Mouse (Mus musculus) olfactory bulb, adult 2 months (tissue): ENCODE measurements around the gene Arhgef3. TPM values are rescaled to one million over a fixed set of nuclear protein-coding genes. Genes with fewer than 3 reads are reported as not detected.

ENCODE experiments used
- H3K27ac ChIP-seq: fragments of 200-500 bp; 2 replicates; pipeline ENCODE4 v1.5.1; 2012; ENCODE audit warnings: low read depth, low read length; ENCODE audit not compliant: insufficient read depth
- H3K4me1 ChIP-seq: fragments of 200-500 bp; 2 replicates; pipeline ENCODE4 v1.6.1; 2012; ENCODE audit warnings: low read length; ENCODE audit not compliant: control insufficient read depth, insufficient read depth
- H3K4me3 ChIP-seq: fragments of 200-500 bp; 2 replicates; pipeline ENCODE4 v1.5.1; 2012; ENCODE audit warnings: mild to moderate bottlenecking, low read depth, low read length, moderate library complexity; ENCODE audit not compliant: insufficient read depth
- CTCF ChIP-seq: fragments of 200-500 bp; IDR thresholded peaks from 2 replicates; pipeline ENCODE4 v1.5.1; 2012; ENCODE audit warnings: low read depth, mild to moderate bottlenecking, low read length, moderate library complexity; ENCODE audit not compliant: insufficient read depth
- POLR2A ChIP-seq: fragments of 200-500 bp; IDR thresholded peaks from 2 replicates; pipeline ENCODE4 v1.6.1; 2012; ENCODE audit warnings: mild to moderate bottlenecking, low read depth, low read length, moderate library complexity; ENCODE audit not compliant: insufficient read depth
- WGBS: fragments of 180-500 bp; shearing (Covaris S2); methylation state at CpG from one replicate; pipeline ENCODE4 v1.1.7; 2018; 5-methylcytosine and 5-hydroxymethylcytosine counted together
- polyA plus RNA-seq: library from polyadenylated mRNA; stranded (reverse); fragments of >200 nt; gene quantifications from 2 replicates; pipeline ENCODE4 v1.2.4, GENCODE M21; 2012; ENCODE audit warnings: low replicate concordance; ENCODE audit not compliant: missing spikeins, insufficient read depth, insufficient read length

Gene Arhgef3
- polyA plus RNA-seq: not detected in 2 replicates

GRCm38 (mm10) chr14:27114362-27115274, at the start of gene Arhgef3:
Arhgef3 (plus strand) TSS chr14:27114899.
- peaks cover 12% of the 10 kb centered on the region for H3K4me1 ChIP-seq
- peak within 1 kb of the TSS; percentile 50 for H3K4me3 ChIP-seq
- H3K27ac ChIP-seq: no peak within 1 kb of the TSS
- 2% methylated on average over 58 of the region's 58 CpGs for WGBS
- no peak for TF ChIP-seq POLR2A
- no peak for TF ChIP-seq CTCF

- 38% methylated on average over 9 of the region's 9 CpGs for WGBS
Measured at GRCm38 (mm10) chr14:27066171-27066929, 48.3 kb upstream of the Arhgef3 start.

DNA sequence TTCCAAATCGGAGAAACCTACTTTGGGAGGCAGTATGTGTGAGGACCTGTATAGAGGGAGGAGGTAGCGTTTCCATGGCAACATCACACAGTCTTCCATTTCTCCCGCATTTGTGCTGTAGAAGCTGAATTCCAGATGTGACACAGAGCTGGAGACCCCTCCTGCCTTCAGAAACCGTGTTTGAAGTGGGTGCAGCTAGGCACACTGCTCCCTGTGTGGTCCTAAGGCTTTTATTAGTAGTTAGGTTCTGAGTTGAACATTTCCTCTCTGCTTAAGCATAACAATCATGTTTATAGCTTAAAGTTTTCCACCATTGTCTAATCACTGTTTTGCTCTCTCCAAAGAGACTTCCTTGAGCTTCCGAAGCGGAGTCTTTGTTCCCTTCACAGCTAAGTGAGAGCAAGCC, 46.8 kb upstream of the Arhgef3 start:
- TF ChIP-seq CTCF (no peak), POLR2A (no peak)
- no peak overlapping the region for H3K27ac ChIP-seq
- no peak overlapping the region for H3K4me3 ChIP-seq
- H3K4me1 ChIP-seq: peaks cover 6% of the 10 kb centered on the region; the same call in 1 of the 2 replicates
- whole genome bisulfite sequencing: 24% methylated on average over 6 of the region's 6 CpGs

More at GRCm38 (mm10) chr14:27066171-27066929, 48.3 kb upstream of the Arhgef3 start:
- TF ChIP-seq CTCF (no peak), POLR2A (no peak)
- no peak overlapping the region for H3K27ac ChIP-seq
- no peak overlapping the region for H3K4me3 ChIP-seq
- peaks cover 6% of the 10 kb centered on the region; the same call in 1 of the 2 replicates for H3K4me1 ChIP-seq

DNA sequence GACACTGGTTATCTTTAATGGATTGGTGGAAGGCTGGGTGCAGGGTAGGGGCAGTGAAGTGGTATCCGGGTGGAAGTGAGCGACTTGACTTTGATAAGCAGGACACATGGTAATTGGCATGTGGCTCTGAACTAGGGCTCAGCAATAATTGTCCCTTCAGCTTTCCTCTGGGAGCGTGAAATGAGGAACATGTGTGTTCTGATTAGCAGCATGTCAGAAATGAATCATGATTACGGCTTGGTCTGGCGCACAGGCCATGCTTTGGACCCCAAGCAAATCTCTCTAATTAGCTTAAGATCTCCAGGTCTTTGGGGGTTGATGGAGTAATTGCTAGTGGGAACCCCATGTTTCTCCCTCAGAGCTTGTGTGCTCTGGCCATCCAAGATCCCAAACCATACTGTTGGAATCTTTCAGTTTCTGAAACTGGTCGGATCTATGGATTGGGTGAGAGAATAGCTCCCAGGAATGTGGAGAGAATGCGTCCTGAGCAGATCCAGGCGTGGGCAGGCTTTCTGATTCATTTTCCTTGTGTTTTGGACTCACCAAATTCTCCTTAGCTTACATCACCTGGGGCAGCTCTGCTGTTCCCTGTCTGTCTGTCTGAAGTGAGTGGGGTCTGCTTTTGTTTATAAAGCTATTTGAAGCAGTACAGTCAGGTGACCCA, 45.1 kb upstream of the Arhgef3 start:
- Histone ChIP-seq H3K4me3 (no peak overlapping the region), H3K27ac (no peak overlapping the region), H3K4me1 (peaks cover 6% of the 10 kb centered on the region; the same call in 1 of the 2 replicates)
- WGBS: 82% methylated on average over 8 of the region's 8 CpGs
- no peak for TF ChIP-seq CTCF
- no peak for TF ChIP-seq POLR2A

GRCm38 (mm10) chr14:27070128-27070527, 44.6 kb upstream of the Arhgef3 start:
- 79% methylated on average over 3 of the region's 3 CpGs for WGBS
- Histone ChIP-seq H3K27ac (no peak overlapping the region), H3K4me1 (peaks cover 6% of the 10 kb centered on the region; the same call in 1 of the 2 replicates), H3K4me3 (no peak overlapping the region)
- TF ChIP-seq POLR2A (no peak), CTCF (no peak)

DNA sequence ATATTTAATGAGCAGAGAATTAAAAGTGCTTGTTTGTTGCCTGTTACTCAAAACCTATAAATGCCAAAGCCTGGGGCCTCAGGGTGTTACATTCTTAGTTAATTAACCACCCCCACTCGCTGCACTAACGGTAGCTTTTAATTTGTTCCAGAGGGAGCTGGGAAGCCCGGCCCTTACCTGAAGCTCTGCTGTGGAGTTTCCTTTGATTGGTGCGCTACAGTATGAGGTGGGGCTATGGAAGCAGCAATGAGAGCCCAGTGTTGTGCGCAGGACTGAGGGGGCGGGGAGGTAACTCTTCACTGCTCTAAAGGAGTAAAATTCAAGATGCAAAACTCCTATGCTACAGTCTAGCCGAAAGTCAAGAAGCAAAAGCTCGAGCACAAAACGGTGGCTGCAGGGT, 43.9 kb upstream of the Arhgef3 start:
- H3K4me1 ChIP-seq: peaks cover 6% of the 10 kb centered on the region; the same call in 1 of the 2 replicates
- WGBS: 53% methylated on average over 9 of the region's 9 CpGs
- TF ChIP-seq CTCF (no peak), POLR2A (no peak)
- no peak overlapping the region for H3K27ac ChIP-seq
- H3K4me3 ChIP-seq: no peak overlapping the region

GRCm38 (mm10) chr14:27071985-27072384, 42.7 kb upstream of the Arhgef3 start:
- H3K27ac ChIP-seq: no peak overlapping the region
- TF ChIP-seq CTCF (no peak), POLR2A (no peak)
- no peak overlapping the region for H3K4me3 ChIP-seq
- peaks cover 3% of the 10 kb centered on the region; the same call in 1 of the 2 replicates for H3K4me1 ChIP-seq
- WGBS: 35% methylated on average over 3 of the region's 3 CpGs

DNA sequence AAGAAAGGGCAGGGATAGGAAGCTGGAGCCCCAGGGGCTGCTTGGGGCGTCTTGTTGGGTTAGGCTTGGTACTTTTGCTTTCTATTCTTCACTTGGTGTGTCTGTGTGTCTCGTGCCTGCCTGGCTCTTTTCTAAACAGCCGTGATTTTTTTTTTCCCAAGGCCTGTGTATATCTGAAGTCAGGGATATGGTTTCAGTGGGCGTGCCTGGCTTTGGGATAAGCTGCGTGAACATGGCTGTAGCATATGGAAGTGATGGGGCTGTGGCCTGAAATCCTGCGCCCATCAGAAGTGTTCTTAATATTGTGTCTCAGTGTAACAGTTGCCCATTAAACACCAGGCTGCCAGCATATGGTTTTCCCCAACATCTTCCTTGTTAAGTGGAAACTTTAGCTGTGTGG, 39.6 kb upstream of the Arhgef3 start:
- 86% methylated on average over 6 of the region's 6 CpGs for WGBS
- no peak for TF ChIP-seq POLR2A
- no peak for TF ChIP-seq CTCF
- no peak overlapping the region for H3K27ac ChIP-seq
- peaks cover 3% of the 10 kb centered on the region; the same call in 1 of the 2 replicates for H3K4me1 ChIP-seq
- no peak overlapping the region for H3K4me3 ChIP-seq
